Mouse (Mus musculus) intestine, embryonic 14.5 days (tissue): Measurements from ENCODE around the gene Thbs2. TPM values are rescaled to one million over a fixed set of nuclear protein-coding genes. Genes with fewer than 3 reads are reported as not detected.
"Not testable (repeated sequence)": the region's sequence is repeated elsewhere in the genome, so short reads cannot be mapped to it uniquely, and the experiment has no call there.

Experiments
- ATAC-seq: fragments of 200-750 bp; cut with Nextera tagmentation; replicated peaks from 2 replicates; pipeline ENCODE4 v1.8.0; 2017; ENCODE audit warnings: low read depth, moderate number of reproducible peaks, moderate TSS enrichment, moderate library complexity; ENCODE audit not compliant: low FRiP score, low TSS enrichment
- DNase-seq: peaks from one replicate; pipeline ENCODE4 v3.0.0-alpha.2; 2018; ENCODE audit warnings: low spot score
- H3K27ac ChIP-seq: fragments of 300-500 bp; sonication (generic); 2 replicates; pipeline ENCODE4 v1.5.1; 2014; ENCODE audit warnings: low read depth, mild to moderate bottlenecking, control low read depth
- H3K27me3 ChIP-seq: fragments of 300-500 bp; sonication (generic); replicated peaks from 2 replicates; pipeline ENCODE4 v1.6.1; 2014; ENCODE audit warnings: low read length, control low read depth; ENCODE audit not compliant: control insufficient read depth, insufficient read depth
- H3K36me3 ChIP-seq: fragments of 300-500 bp; sonication (generic); 2 replicates; pipeline ENCODE4 v1.6.1; 2014; ENCODE audit warnings: low read length, control low read depth; ENCODE audit not compliant: control insufficient read depth, insufficient read depth
- H3K4me1 ChIP-seq: fragments of 300-500 bp; sonication (generic); replicated peaks from 2 replicates; pipeline ENCODE4 v1.6.1; 2014; ENCODE audit warnings: low read length, control low read depth, mixed read lengths; ENCODE audit not compliant: control insufficient read depth, insufficient read depth
- H3K4me2 ChIP-seq: fragments of 300-500 bp; sonication (generic); 2 replicates; pipeline ENCODE4 v1.6.1; 2014; ENCODE audit warnings: low read length
- H3K4me3 ChIP-seq: fragments of 300-500 bp; sonication (generic); 2 replicates; pipeline ENCODE4 v1.5.1; 2014; ENCODE audit warnings: low read depth, low read length, control low read depth, mixed read lengths
- H3K9ac ChIP-seq: fragments of 300-500 bp; sonication (generic); 2 replicates; pipeline ENCODE4 v1.6.1; 2014; ENCODE audit warnings: mild to moderate bottlenecking, low read length
- H3K9me3 ChIP-seq: fragments of 300-500 bp; sonication (generic); 2 replicates; pipeline ENCODE4 v1.6.1; 2016; ENCODE audit warnings: low read length, control low read depth; ENCODE audit not compliant: control insufficient read depth
- WGBS: fragments of 180-500 bp; shearing (Covaris S2); extraction: QIAGEN DNeasy Blood & Tissue Kit; methylation state at CpG from one replicate; pipeline ENCODE4 v1.1.7; 2014; 5-methylcytosine and 5-hydroxymethylcytosine counted together
- polyA plus RNA-seq: library from polyadenylated mRNA; unstranded; fragments of >200 nt; fragmentation: Nextera tagmentation; extraction: Ambion mirVana; gene quantifications from 2 replicates; pipeline ENCODE4 v1.2.1, GENCODE M21; 2014

Gene Thbs2
- polyA plus RNA-seq, 1 experiment from 2014 or later = 55.6 TPM

GRCm38 (mm10) chr17:14647996-14648640 is 45.9 kb downstream of the Thbs2 start:
- ATAC-seq (no peak), DNase-seq (no peak)
- no peak overlapping the region for H3K9ac ChIP-seq
- no peak overlapping the region for H3K4me3 ChIP-seq
- H3K27me3 ChIP-seq = no peaks in the 10 kb centered on the region
- peaks cover 5% of the 10 kb centered on the region; the same call in 1 of the 2 replicates for H3K4me1 ChIP-seq
- no peaks in the 10 kb centered on the region for H3K36me3 ChIP-seq
- H3K4me2 ChIP-seq = no peak overlapping the region
- H3K27ac ChIP-seq = no peak overlapping the region
- no peaks in the 10 kb centered on the region for H3K9me3 ChIP-seq
- WGBS = 56% methylated on average over 4 of the region's 4 CpGs

DNA sequence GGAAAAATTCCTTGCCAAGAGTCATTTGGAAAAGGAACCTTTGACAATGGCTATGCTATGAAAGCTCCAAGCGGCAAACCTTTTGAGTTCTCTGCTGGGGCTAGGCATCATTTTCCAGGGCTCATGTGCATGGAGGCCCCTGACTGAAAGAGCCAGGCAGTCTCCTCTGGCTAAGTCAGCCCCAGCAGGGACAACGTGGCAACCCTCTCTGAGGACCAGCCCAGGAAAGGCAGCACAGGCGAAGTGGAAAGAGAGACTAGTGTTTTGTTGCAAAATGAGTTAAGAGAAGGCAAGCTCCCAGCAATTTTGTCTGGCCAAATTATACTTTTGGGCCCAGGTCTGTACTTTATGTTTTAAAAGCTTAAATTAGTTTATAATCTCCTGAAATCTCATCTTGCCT is 50.0 kb downstream of the Thbs2 start:
- WGBS = 72% methylated on average over 3 of the region's 3 CpGs
- DNase-seq = no peak

DNA sequence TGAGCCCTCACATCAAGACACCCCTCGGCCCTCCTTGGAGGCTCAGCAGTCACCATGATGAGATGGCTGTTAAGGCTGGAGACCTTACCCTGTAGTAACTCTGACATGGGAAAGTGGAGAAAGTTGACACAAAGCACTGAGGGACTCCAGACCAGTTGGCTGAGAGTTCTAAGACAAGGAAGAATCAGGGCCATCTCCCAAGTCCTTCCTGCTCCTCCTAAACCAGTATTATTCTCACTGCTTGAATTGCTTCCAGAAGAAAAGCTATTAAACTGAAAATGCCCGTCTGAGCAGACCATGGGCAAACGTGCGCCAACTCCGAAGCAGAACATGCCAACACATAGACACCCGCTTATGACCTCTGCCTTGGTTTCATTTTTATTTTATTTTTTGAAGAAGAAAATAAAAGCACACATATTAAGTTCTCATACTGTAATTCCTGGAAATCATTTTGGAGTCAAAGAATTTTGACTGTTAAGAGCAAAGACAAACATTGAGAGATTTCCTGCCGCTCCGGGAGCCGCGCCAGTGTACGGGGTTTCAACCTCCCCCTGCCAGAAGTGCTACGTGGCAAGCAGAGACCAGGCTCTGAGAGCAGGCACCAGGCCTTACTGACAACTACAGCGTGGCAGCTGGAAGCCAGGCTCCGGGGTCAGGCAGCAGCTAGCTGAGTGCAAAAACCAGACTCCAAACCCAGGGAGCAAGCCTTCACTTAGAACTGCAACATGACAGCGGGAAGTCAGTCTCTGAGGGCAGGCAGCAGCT is 53.5 kb downstream of the Thbs2 start:
- Histone ChIP-seq H3K4me1 (peaks cover 3% of the 10 kb centered on the region), H3K36me3 (no peaks in the 10 kb centered on the region), H3K27me3 (no peaks in the 10 kb centered on the region), H3K4me2 (no peak overlapping the region), H3K9me3 (no peaks in the 10 kb centered on the region), H3K4me3 (no peak overlapping the region), H3K9ac (no peak overlapping the region), H3K27ac (peak overlapping the region; percentile 90)
- DNase-seq (peak; percentile 73), ATAC-seq (peak; percentile 80)
- 57% methylated on average over 15 of the region's 15 CpGs for WGBS

More for the DNA sequence above, 50.0 kb downstream of the Thbs2 start:
- H3K27me3 ChIP-seq = no peaks in the 10 kb centered on the region
- no peak overlapping the region for H3K27ac ChIP-seq
- no peak overlapping the region for H3K4me3 ChIP-seq
- H3K9ac ChIP-seq = no peak overlapping the region
- H3K9me3 ChIP-seq = no peaks in the 10 kb centered on the region
- peaks cover 8% of the 10 kb centered on the region for H3K4me1 ChIP-seq
- no peak for ATAC-seq
- no peak overlapping the region for H3K4me2 ChIP-seq
- no peaks in the 10 kb centered on the region for H3K36me3 ChIP-seq

GRCm38 (mm10) chr17:14635546-14636323 is 58.3 kb downstream of the Thbs2 start:
- Histone ChIP-seq H3K4me1 (peaks cover 3% of the 10 kb centered on the region), H3K27ac (no peak overlapping the region), H3K4me2 (no peak overlapping the region), H3K9me3 (no peaks in the 10 kb centered on the region), H3K36me3 (no peaks in the 10 kb centered on the region), H3K4me3 (no peak overlapping the region), H3K27me3 (no peaks in the 10 kb centered on the region), H3K9ac (no peak overlapping the region)
- ATAC-seq (no peak), DNase-seq (no peak)
- 55% methylated on average over 8 of the region's 8 CpGs for WGBS

- H3K27me3 ChIP-seq = no peaks in the 10 kb centered on the region
- H3K4me3 ChIP-seq = no peak overlapping the region
- no peaks in the 10 kb centered on the region for H3K36me3 ChIP-seq
- DNase-seq = no peak
- no peaks in the 10 kb centered on the region for H3K9me3 ChIP-seq
- 53% methylated on average over 4 of the region's 4 CpGs for WGBS
- H3K4me1 ChIP-seq = peaks cover 17% of the 10 kb centered on the region; the same call in 1 of the 2 replicates
- no peak overlapping the region for H3K4me2 ChIP-seq
- H3K9ac ChIP-seq = no peak overlapping the region
- no peak overlapping the region for H3K27ac ChIP-seq
- ATAC-seq = no peak
Observed at GRCm38 (mm10) chr17:14628901-14629300, 65.1 kb downstream of the Thbs2 start.

DNA sequence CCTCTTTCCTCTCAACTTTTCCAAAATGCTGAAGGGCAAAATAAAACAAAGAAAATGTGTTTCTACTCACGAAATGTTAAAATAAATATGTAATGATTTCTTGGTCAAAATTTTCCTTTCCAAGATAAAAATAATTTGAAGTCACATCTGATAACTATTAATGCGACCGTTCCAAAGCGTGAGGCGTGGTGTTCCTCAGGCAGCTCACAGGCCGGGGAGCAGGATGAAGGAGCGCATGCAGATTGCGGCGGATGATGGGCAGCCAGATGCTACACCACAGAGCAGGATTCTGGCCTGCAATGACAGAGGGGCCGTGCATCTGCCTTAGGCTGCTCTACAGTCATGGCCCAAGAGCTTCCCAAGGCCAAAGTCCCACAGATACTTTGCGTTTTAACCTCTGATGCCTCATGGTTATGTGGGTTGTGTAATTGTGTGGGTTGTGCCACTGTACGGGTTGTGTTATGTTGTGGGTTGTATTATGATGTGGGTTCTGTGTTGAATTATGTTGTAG is 66.2 kb downstream of the Thbs2 start:
- Histone ChIP-seq H3K27ac (no peak overlapping the region), H3K4me2 (no peak overlapping the region), H3K9me3 (no peaks in the 10 kb centered on the region), H3K4me3 (no peak overlapping the region), H3K36me3 (no peaks in the 10 kb centered on the region), H3K4me1 (peaks cover 17% of the 10 kb centered on the region; the same call in 1 of the 2 replicates), H3K9ac (no peak overlapping the region), H3K27me3 (no peaks in the 10 kb centered on the region)
- DNase-seq = no peak
- no peak for ATAC-seq
- WGBS = 66% methylated on average over 12 of the region's 12 CpGs

- Histone ChIP-seq H3K9me3 (no peaks in the 10 kb centered on the region), H3K9ac (no peak overlapping the region), H3K27ac (peak overlapping the region; percentile 69), H3K4me2 (peak overlapping the region; percentile 32; the same call in 1 of the 2 replicates), H3K4me3 (no peak overlapping the region), H3K36me3 (no peaks in the 10 kb centered on the region), H3K27me3 (no peaks in the 10 kb centered on the region), H3K4me1 (peaks cover 21% of the 10 kb centered on the region)
- no peak for ATAC-seq
- WGBS = 21% methylated on average over 8 of the region's 8 CpGs
- DNase-seq = no peak
Observed at GRCm38 (mm10) chr17:14624433-14624832, 69.6 kb downstream of the Thbs2 start.

GRCm38 (mm10) chr17:14621006-14621405 is 73.0 kb downstream of the Thbs2 start:
- H3K9me3 ChIP-seq, H3K27me3 ChIP-seq, ATAC-seq, H3K27ac ChIP-seq, DNase-seq, H3K4me3 ChIP-seq, H3K9ac ChIP-seq, H3K4me2 ChIP-seq, H3K36me3 ChIP-seq: not testable (repeated sequence)
- peaks cover 16% of the 10 kb centered on the region for H3K4me1 ChIP-seq
